Mouse (Mus musculus) bone marrow, adult 2 months (tissue): ENCODE measurements around the gene BC034090. TPM values are rescaled to one million over a fixed set of nuclear protein-coding genes. Genes with fewer than 3 reads are reported as not detected.
A peak's percentile ranks its signal among the peaks of the same experiment; 100 is the strongest.

Experiments used
- H3K27ac ChIP-seq: fragments of 200-500 bp; 2 replicates; pipeline ENCODE4 v1.5.1; 2012; ENCODE audit warnings: low read depth, mild to moderate bottlenecking, control low read depth, inconsistent platforms, low read length; ENCODE audit not compliant: control insufficient read depth, poor library complexity, insufficient read depth
- H3K4me1 ChIP-seq: fragments of 200-500 bp; 2 replicates; pipeline ENCODE4 v1.6.1; 2011; ENCODE audit warnings: low read length; ENCODE audit not compliant: control insufficient read depth, insufficient read depth
- H3K4me3 ChIP-seq: fragments of 200-500 bp; replicated peaks from 2 replicates; pipeline ENCODE3; 2011; ENCODE audit warnings: mild to moderate bottlenecking, low read depth, low read length, control low read depth; ENCODE audit not compliant: control insufficient read depth
- CTCF ChIP-seq: fragments of 200-500 bp; IDR thresholded peaks from 2 replicates; pipeline ENCODE4 v1.5.1; 2011; ENCODE audit warnings: low read length, control low read depth; ENCODE audit not compliant: control insufficient read depth, insufficient read depth
- POLR2A ChIP-seq: fragments of 200-500 bp; IDR thresholded peaks from 2 replicates; pipeline ENCODE4 v1.6.1; 2011; ENCODE audit warnings: low read depth, mild to moderate bottlenecking, control low read depth, low read length, borderline replicate concordance; ENCODE audit not compliant: control insufficient read depth
- WGBS: fragments of 180-500 bp; shearing (Covaris S2); methylation state at CpG from one replicate; pipeline ENCODE4 v1.1.7; 2018; 5-methylcytosine and 5-hydroxymethylcytosine counted together
- polyA plus RNA-seq: library from polyadenylated mRNA; stranded (reverse); fragments of >200 nt; gene quantifications from 2 replicates; pipeline ENCODE4 v1.2.4, GENCODE M21; 2011; ENCODE audit warnings: low replicate concordance; ENCODE audit not compliant: missing spikeins, insufficient read depth, insufficient read length

Gene BC034090
- 2.5 TPM in 1 of 2 replicates, not detected in the other for polyA plus RNA-seq

DNA sequence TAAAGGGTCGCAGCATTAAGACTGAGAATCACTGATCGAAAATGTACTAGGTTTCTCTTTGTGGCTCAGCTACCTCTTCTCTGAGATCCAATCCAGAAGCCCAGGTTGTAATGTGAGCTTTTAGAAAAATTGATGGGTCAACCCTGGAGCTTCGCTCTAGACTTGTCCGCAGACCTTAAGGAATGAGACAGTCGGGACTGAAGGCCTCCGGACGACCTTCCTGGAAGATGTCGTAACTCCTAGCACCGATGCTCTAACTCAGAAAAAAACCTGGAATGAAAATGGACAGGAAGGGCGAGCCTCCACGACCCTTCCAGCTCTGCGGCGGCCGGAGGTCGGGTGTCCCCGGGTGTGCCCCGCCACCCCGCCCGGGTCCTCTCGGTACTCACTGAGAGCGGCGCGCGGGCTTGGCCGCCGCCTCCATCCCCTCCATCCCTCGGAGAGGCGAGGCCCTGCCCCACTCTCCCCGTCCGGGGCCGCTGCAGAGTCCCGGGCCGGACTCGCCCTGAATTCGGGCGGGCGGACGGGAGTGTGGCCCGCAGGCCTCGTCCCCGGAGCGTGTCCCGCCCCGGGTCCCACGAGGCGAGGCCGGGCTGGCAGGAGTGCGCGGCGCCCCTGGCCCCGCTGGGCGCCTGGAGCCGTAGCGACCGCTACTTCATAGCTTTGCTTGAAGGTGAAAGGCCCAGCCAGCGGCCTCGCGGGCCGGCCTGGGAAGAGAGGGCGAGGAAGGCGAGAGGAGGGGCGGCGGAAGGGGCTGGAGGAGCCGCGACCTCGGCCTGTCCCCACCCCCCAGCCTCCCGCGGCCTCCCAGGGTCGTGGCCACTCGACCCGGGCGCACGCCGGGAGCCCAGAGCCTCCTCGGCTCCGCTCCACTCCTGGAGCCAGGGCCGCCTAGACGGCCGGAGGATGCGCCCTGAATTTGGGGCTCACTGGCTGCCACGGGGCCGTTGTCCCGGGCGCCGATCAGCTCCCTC, at the start of gene BC034090:
Gene BC034090 (minus strand): TSS at position 648 of the 974 bp plus-strand sequence.
- WGBS: 3% methylated on average over 85 of the region's 85 CpGs
- H3K4me3 ChIP-seq: no peak within 1 kb of the TSS
- H3K27ac ChIP-seq: no peak within 1 kb of the TSS
- no peaks in the 10 kb centered on the region for H3K4me1 ChIP-seq
- TF ChIP-seq POLR2A (no peak), CTCF (no peak)

DNA sequence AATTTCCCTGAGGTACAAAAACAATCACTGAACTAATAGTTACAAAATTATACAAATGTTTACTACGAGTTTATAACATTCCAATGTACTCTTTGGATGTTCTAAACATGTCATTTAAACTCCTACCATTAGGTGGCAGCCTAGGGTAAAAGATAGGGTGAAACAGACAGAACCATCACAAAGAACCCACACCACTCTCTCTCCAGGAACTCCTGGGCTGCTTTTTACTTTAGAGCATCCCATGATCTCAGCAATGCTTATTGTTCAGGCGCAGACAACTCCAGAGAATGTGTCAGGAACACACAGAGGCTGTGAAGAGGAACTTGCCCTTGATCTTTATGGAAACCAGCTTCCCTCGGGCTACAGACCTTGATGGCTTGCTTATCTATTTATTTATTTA, 49.2 kb upstream of the BC034090 start:
- 35% methylated on average over 3 of the region's 3 CpGs for WGBS
- TF ChIP-seq CTCF: no peak
- no peak for TF ChIP-seq POLR2A
- Histone ChIP-seq H3K4me1 (no peaks in the 10 kb centered on the region), H3K4me3 (no peak overlapping the region), H3K27ac (no peak overlapping the region)

DNA sequence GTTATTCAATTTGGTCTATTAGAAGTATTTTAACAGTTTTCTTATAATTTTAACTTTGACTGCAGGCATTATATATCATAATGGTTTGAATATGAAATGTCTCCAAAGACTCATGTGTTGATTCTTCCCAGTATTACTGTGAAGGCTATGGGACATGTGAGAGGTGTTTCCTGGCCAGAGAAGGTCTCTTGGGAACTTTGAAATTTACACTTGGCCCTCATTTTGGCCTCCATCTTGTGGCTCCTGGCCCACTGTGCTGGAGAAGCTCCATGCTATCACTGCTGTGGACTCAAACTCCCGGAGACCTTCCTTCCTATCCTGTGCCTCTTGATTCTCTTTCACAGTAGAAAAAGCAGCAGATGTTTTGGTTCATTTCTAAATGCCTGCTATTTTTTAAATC, 45.2 kb upstream of the BC034090 start:
- H3K4me1 ChIP-seq: no peaks in the 10 kb centered on the region
- TF ChIP-seq CTCF (no peak), POLR2A (no peak)
- H3K27ac ChIP-seq: no peak overlapping the region
- H3K4me3 ChIP-seq: no peak overlapping the region
- 98% methylated on average over 1 of the region's 1 CpGs for WGBS

DNA sequence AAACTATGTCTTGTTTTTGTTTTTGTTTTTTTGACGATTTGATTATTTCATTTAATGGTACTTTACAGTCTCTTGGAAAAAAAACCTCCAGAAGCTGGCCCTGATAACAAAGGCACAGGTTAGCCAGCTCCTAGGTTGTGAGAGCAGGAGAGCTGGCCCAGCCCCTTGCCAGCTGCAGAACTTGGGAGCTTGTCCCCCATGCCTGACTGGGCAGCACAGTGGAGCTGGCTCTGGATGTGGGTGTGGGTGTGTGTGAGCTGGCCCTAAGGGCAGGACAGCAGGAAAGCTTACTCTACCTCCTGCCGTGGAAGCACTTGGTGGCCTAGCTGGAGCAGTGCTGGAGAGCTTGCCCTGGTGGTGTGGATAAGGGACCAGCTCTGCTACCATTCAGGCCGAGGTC, 43.8 kb upstream of the BC034090 start:
- WGBS: 93% methylated on average over 3 of the region's 3 CpGs

DNA sequence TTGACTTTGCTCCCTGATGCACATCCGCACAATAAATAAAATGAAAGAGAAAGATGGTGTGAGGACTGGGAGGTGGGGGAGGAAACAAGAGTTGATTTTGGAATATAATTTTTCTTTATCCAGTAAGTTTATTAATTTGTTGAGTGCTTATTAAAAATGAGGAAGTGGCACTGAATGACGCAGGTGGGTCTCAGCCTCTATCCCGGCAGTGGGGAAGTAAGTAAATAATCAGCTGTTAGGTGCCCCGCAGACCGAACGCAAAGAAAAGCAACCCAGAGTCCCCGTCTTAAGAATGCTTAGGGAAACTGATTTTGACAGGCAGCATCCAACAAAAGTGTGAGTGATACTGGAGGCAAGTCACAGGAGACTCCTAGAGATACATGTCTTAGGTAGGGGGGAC, 39.6 kb upstream of the BC034090 start:
- H3K4me1 ChIP-seq: no peaks in the 10 kb centered on the region
- H3K27ac ChIP-seq: no peak overlapping the region
- WGBS: 25% methylated on average over 7 of the region's 7 CpGs
- TF ChIP-seq POLR2A (no peak), CTCF (no peak)
- H3K4me3 ChIP-seq: no peak overlapping the region

More for the DNA sequence above, 43.8 kb upstream of the BC034090 start:
- no peak for TF ChIP-seq POLR2A
- TF ChIP-seq CTCF: no peak
- H3K4me3 ChIP-seq: no peak overlapping the region
- no peak overlapping the region for H3K27ac ChIP-seq
- H3K4me1 ChIP-seq: no peaks in the 10 kb centered on the region

DNA sequence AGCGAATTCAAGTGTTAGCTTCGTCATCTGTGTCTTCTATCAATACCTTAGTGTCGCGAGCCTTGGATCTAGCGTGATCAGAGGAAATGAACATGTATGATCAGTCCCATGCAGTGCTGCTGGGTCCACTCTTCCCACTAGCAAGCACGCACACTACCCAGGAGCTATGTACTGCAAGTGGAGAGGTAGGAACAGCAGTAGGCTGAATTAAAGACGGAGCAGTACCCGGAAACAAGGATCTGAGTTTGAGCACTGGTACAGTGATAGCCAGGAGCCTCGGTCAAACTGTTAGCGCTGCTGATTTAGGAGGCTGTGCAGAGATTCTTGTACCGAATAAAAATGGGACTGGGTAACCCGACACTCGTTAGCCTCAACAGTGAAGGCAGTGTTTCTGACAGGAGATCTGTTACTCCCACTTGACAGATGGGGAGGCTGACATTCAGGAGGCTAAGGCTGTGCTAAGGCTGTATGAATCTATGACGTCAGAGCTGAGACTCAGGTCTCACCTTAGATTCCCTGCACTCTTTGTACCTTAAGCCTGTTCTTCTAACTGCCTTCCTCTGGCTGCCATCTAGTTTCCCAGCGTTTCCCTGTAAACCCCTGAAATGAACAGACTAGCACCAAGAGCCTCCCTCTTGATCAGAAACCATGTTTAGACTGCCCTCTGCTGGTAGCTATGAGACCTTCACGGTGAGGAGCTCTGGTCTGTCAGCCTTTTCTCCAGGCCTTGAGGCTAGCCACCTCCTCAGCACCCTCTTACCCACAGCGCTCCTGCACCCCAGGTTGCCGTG, 37.0 kb upstream of the BC034090 start:
- H3K27ac ChIP-seq: no peak overlapping the region
- no peaks in the 10 kb centered on the region for H3K4me1 ChIP-seq
- 70% methylated on average over 18 of the region's 18 CpGs for WGBS
- TF ChIP-seq POLR2A (no peak), CTCF (peak; percentile 70)
- no peak overlapping the region for H3K4me3 ChIP-seq

DNA sequence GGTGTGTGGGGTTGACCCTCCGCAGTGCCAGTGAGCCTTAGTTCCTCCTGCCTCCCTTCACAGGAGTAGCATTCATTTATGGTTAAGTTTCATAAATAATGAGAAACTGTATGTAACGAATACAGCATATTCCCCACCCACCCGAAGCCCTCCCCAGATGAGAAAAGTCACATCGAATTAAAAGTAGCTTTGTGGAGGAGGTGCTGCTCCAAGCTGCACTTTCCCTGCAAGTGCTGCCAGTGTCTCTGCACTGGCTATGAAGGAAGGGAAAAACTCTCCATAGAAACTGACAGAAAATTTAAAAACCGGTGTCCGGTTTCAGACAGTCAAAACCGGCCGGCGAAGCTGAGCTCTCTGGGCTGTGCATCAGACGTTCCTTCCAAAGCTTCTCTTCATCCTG, 36.1 kb upstream of the BC034090 start:
- WGBS: 89% methylated on average over 10 of the region's 10 CpGs
- Histone ChIP-seq H3K4me3 (no peak overlapping the region), H3K27ac (no peak overlapping the region), H3K4me1 (no peaks in the 10 kb centered on the region)
- TF ChIP-seq CTCF (no peak), POLR2A (no peak)

DNA sequence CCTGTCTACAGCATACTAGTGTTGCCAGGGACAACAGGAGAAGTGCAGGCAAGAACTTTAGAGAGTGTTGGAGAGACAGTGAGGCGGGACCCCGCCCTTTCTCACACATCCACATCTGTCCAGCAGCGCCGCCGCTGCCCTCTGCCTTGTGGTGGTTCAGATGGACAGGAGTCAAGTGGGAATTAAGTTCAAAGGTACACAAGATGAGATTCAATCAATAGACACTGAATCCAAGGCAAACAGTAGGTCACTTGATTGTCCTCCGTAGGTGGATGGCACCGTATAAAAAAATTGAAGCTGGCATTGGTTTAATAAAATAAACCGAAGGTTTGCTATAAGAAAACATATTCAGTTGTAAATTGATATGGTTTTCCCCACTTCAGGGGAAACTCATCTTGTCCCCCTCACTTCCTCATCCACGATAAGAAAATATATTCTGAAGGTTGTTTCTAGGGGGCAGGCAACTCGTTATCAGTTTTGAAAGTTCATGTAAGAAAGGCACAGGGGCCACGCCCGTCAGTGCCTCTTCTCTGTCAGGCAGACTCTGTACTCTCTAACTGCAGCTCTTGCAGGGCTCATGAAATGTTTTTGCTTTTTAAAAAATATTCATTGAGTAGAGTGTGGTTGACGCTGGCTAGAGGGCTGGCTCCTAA, 32.3 kb upstream of the BC034090 start:
- TF ChIP-seq POLR2A (no peak), CTCF (no peak)
- 63% methylated on average over 13 of the region's 13 CpGs for WGBS
- H3K27ac ChIP-seq: no peak overlapping the region
- peaks cover 1% of the 10 kb centered on the region; the same call in 1 of the 2 replicates for H3K4me1 ChIP-seq
- no peak overlapping the region for H3K4me3 ChIP-seq
